Mouse (Mus musculus): ENCODE data around the gene Tgfbr1.

DNA sequence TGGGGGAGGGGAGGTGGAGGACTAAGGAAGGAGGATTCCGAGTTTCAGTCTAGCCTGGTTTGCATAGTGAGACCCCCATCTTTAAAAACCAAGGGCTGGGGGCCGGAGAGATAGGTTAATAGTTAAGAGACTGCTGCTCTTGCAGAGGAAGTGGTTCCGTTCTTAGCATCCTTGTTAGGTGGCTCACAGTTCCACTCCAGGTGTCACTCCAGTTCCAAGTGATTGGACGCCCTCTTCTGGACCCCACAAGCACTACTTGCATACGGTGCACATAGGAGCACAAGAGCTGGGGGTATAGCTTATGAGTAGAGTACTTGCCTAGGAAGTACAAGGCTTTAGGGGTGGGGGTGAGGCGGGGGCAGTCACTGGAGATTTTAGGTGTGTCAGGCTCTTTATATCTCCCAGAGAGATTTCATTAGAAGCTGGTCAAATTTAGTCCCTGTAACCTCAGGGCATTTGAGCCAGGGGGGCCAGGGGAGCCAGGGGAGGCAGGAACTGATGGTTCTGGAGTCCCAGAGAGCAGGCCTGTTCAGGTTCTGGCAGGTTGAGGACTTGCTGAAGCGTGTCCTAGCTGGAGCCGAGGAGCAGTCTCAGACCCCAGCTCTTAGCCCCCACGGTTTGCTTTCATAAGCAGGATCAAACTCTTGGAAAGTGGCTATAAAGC, 1.5 kb upstream of the Tgfbr1 start:
- TF ChIP-seq CTCF (IDR thresholded peaks at IDR 0.05; ENCODE audit: low read depth, low read length): peak; percentile 75
- TF ChIP-seq EP300 (IDR thresholded peaks at IDR 0.05; ENCODE audit: insufficient read depth, low read depth, low read length): no peak
